Mouse (Mus musculus) brain, embryonic 14.5 days (tissue): ENCODE results near the gene Pcsk4.

Experiments used
- CTCF ChIP-seq: fragments of 200-500 bp; IDR thresholded peaks from 2 replicates; pipeline ENCODE4 v1.5.1; 2012; ENCODE audit warnings: inconsistent platforms, mild to moderate bottlenecking, moderate library complexity, borderline replicate concordance; ENCODE audit not compliant: insufficient read depth, insufficient read length; ENCODE audit errors: extremely low read depth
- POLR2A ChIP-seq: fragments of 200-500 bp; IDR thresholded peaks from 2 replicates; pipeline ENCODE4 v1.6.1; 2012; ENCODE audit warnings: mild to moderate bottlenecking, inconsistent platforms, borderline replicate concordance; ENCODE audit not compliant: poor library complexity, insufficient read depth, insufficient read length, severe bottlenecking; ENCODE audit errors: extremely low read depth

GRCm38 (mm10) chr10:80304862-80305261 is 24.4 kb downstream of the Pcsk4 start:
- TF ChIP-seq CTCF (no peak), POLR2A (no peak)
